Mouse (Mus musculus) G1E (cell line): ENCODE measurements around the gene Tbc1d8.

ENCODE experiments used
- CTCF ChIP-seq: IDR thresholded peaks from 2 replicates; pipeline ENCODE4 v1.5.1; 2012; ENCODE audit warnings: low read depth, low read length, inconsistent platforms, mixed read lengths
- TAL1 ChIP-seq: conservative IDR thresholded peaks from 2 replicates; pipeline ENCODE4 v1.6.1; 2012; ENCODE audit warnings: low read depth, low read length, inconsistent platforms, mixed read lengths

GRCm38 (mm10) chr1:39398284-39398683 lies 80.3 kb downstream of the Tbc1d8 start:
- TF ChIP-seq TAL1 = no peak
- no peak for TF ChIP-seq CTCF
